12 mouse cellular contexts compared by ENCODE assay signal in genomic region chr5:67215121-67216030, GRCm38 (mm10). TPM values are rescaled to one million over a fixed set of nuclear protein-coding genes. Genes with fewer than 3 reads are reported as not detected.
DNase-seq lines count a peak whose midpoint lies in the region; ATAC-seq lines count a peak whose summit lies in the region.
"Had no signal": no experiment of that assay in that cellular context is flagged by ENCODE, and none has a peak within 500 bp of the region (broad histone marks: within the 10 kb centered on the region; RNA-seq: fewer than 3 reads in every experiment).

No protein-coding gene starts in this region.

- H3K27ac ChIP-seq in heart, embryonic 12.5 days (ENCODE audit: poor library complexity, severe bottlenecking), result no peak overlapping the region
- H3K27ac ChIP-seq in hindbrain, embryonic 10.5 days, result peak overlapping the region; percentile 78
- no peak overlapping the region for H3K27ac ChIP-seq in midbrain, embryonic 14.5 days (replicated peaks; ENCODE audit: low read depth, low read length)
- H3K27ac ChIP-seq in kidney, embryonic 16.5 days (ENCODE audit: low read length), result no peak overlapping the region
- H3K27ac ChIP-seq: kidney, postnatal 0 days; macrophage had no signal

- H3K4me3 ChIP-seq in heart, embryonic 12.5 days, result peak overlapping the region; percentile 27; the same call in 1 of the 2 replicates
- peak overlapping the region; percentile 47 for H3K4me3 ChIP-seq in hindbrain, embryonic 10.5 days
- peak overlapping the region; percentile 26 for H3K4me3 ChIP-seq in midbrain, embryonic 14.5 days (replicated peaks; ENCODE audit: low read depth, low read length)
- no peak overlapping the region for H3K4me3 ChIP-seq in kidney, embryonic 16.5 days (ENCODE audit: low read length)

- H3K9ac ChIP-seq in heart, embryonic 12.5 days, result no peak overlapping the region
- H3K9ac ChIP-seq in midbrain, embryonic 14.5 days (replicated peaks; ENCODE audit: low read length), result no peak overlapping the region
- H3K9ac ChIP-seq in kidney, embryonic 16.5 days (replicated peaks; ENCODE audit: low read length), result no peak overlapping the region

- H3K27me3 ChIP-seq in heart, embryonic 12.5 days (replicated peaks), result peaks cover 88% of the 10 kb centered on the region
- peaks cover 100% of the 10 kb centered on the region for H3K27me3 ChIP-seq in hindbrain, embryonic 10.5 days (ENCODE audit: insufficient read depth, poor library complexity, severe bottlenecking)
- H3K27me3 ChIP-seq in midbrain, embryonic 14.5 days (ENCODE audit: control insufficient read depth, insufficient read depth, low read length), result peaks cover 76% of the 10 kb centered on the region
- peaks cover 89% of the 10 kb centered on the region for H3K27me3 ChIP-seq in kidney, embryonic 16.5 days (ENCODE audit: insufficient read depth, low read length)

- peak overlapping the region; percentile 61 for H3K4me2 ChIP-seq in heart, embryonic 12.5 days
- peak overlapping the region; percentile 48 for H3K4me2 ChIP-seq in midbrain, embryonic 14.5 days (ENCODE audit: low read length)
- H3K4me2 ChIP-seq in kidney, embryonic 16.5 days (replicated peaks; ENCODE audit: low read depth, low read length), result no peak overlapping the region

- ATAC-seq in heart, embryonic 12.5 days (ENCODE audit: insufficient number of reproducible peaks, low FRiP score), result no peak
- peak; percentile 40; the same call in 1 of the 2 replicates for ATAC-seq in midbrain, embryonic 14.5 days (ENCODE audit: low FRiP score, low TSS enrichment)
- no peak for ATAC-seq in kidney, embryonic 16.5 days (ENCODE audit: low FRiP score, low TSS enrichment)

- DNase-seq in heart, adult 9 months (ENCODE audit: low spot score in 2 of 2), result no peak
- DNase-seq in R1 (ENCODE audit: low read depth, low spot score), result peak; percentile 26
- no peak for DNase-seq in hindbrain, embryonic 10.5 days (ENCODE audit: low spot score)
- DNase-seq in midbrain, embryonic 14.5 days, result peak; percentile 41
- DNase-seq in cerebellum, postnatal 25 days, result no peak
- DNase-seq in embryo, embryonic 11 days, result no peak
- DNase-seq: B cell, adult 2 months; gastrocnemius, postnatal 10 days had no signal

- WGBS in heart, embryonic 12.5 days, result 2% methylated on average over 28 of the region's 28 CpGs
- 1% methylated on average over 28 of the region's 28 CpGs for WGBS in hindbrain, embryonic 10.5 days
- 2% methylated on average over 28 of the region's 28 CpGs for WGBS in midbrain, embryonic 14.5 days
- WGBS in kidney, embryonic 16.5 days, result under 1% methylated on average over 28 of the region's 28 CpGs

- no peaks in the 10 kb centered on the region for H3K36me3 ChIP-seq in heart, embryonic 12.5 days
- no peaks in the 10 kb centered on the region for H3K36me3 ChIP-seq in hindbrain, embryonic 10.5 days
- no peaks in the 10 kb centered on the region for H3K36me3 ChIP-seq in midbrain, embryonic 14.5 days (ENCODE audit: control insufficient read depth, insufficient read depth, low read length)
- no peaks in the 10 kb centered on the region for H3K36me3 ChIP-seq in kidney, embryonic 16.5 days (ENCODE audit: insufficient read depth, low read length)

- H3K4me1 ChIP-seq in heart, embryonic 12.5 days (replicated peaks), result peaks cover 14% of the 10 kb centered on the region
- peaks cover 34% of the 10 kb centered on the region for H3K4me1 ChIP-seq in hindbrain, embryonic 10.5 days (replicated peaks)
- peaks cover 14% of the 10 kb centered on the region; the same call in 1 of the 2 replicates for H3K4me1 ChIP-seq in midbrain, embryonic 14.5 days (ENCODE audit: control insufficient read depth, insufficient read depth, low read length)
- H3K4me1 ChIP-seq in kidney, embryonic 16.5 days (ENCODE audit: insufficient read depth, low read length), result peaks cover 6% of the 10 kb centered on the region; the same call in 1 of the 2 replicates

- no peaks in the 10 kb centered on the region for H3K9me3 ChIP-seq in heart, embryonic 12.5 days (replicated peaks)
- H3K9me3 ChIP-seq in hindbrain, embryonic 10.5 days, result no peaks in the 10 kb centered on the region
- H3K9me3 ChIP-seq in midbrain, embryonic 14.5 days (ENCODE audit: control insufficient read depth, low read length), result no peaks in the 10 kb centered on the region
- H3K9me3 ChIP-seq in kidney, embryonic 16.5 days (ENCODE audit: low read length), result no peaks in the 10 kb centered on the region

RNA-seq across cellular contexts. Expression of gene Tmem33, which starts 45.0 kb away (rescaled TPM):
- polyA plus RNA-seq in heart, embryonic 12.5 days (2016; fragmentation: Nextera tagmentation; extraction: Ambion mirVana), result 55.5 and 60.9 TPM in 2 replicates
- polyA plus RNA-seq in hindbrain, embryonic 10.5 days (2016; fragmentation: Nextera tagmentation; extraction: Ambion mirVana), result 118 and 120 TPM in 2 replicates
- 68.3 and 70.6 TPM in 2 replicates for polyA plus RNA-seq in midbrain, embryonic 14.5 days (2014; fragmentation: Nextera tagmentation; extraction: Ambion mirVana)
- polyA plus RNA-seq in kidney, embryonic 16.5 days (2015; fragmentation: Nextera tagmentation; extraction: Ambion mirVana), result 113 and 118 TPM in 2 replicates

Comparison
In these comparisons a context has a peak if more than half of its experiments do, and no peak if none do; other contexts are left out.
1. DNase-seq: peak in R1 (single experiment) and midbrain, embryonic 14.5 days (single experiment); none in heart, adult 9 months (0 of 2), hindbrain, embryonic 10.5 days (single experiment), cerebellum, postnatal 25 days (0 of 2) and embryo, embryonic 11 days (single experiment).